Mouse (Mus musculus): ENCODE results near the gene Bin2. TPM values are rescaled to one million over a fixed set of nuclear protein-coding genes. Genes with fewer than 3 reads are reported as not detected.
"Not testable (repeated sequence)": the region's sequence is repeated elsewhere in the genome, so short reads cannot be mapped to it uniquely, and the experiment has no call there.

Bin2 gene
- polyA plus RNA-seq, 1 experiment from 2014 or later: 6.3 TPM

- Histone ChIP-seq H3K9me3 (replicated peaks; ENCODE audit: control insufficient read depth, low read length) (no peaks in the 10 kb centered on the region), H3K36me3 (ENCODE audit: control insufficient read depth, insufficient read depth, low read length) (peaks cover 7% of the 10 kb centered on the region; the same call in 1 of the 2 replicates), H3K4me3 (replicated peaks; ENCODE audit: low read length) (no peak overlapping the region), H3K4me1 (ENCODE audit: control insufficient read depth, insufficient read depth, low read length) (peaks cover 7% of the 10 kb centered on the region), H3K27me3 (ENCODE audit: control insufficient read depth, insufficient read depth, low read length) (no peaks in the 10 kb centered on the region), H3K4me2 (ENCODE audit: low read depth, low read length) (no peak overlapping the region), H3K9ac (ENCODE audit: low read length) (no peak overlapping the region), H3K27ac (ENCODE audit: low read length) (no peak overlapping the region)
- no peak for ATAC-seq (ENCODE audit: insufficient read depth, low FRiP score)
- 89% methylated on average over 3 of the region's 3 CpGs for WGBS
Measured at GRCm38 (mm10) chr15:100624435-100624834, 44.9 kb downstream of the Bin2 start.

- H3K9ac ChIP-seq (ENCODE audit: low read length): no peak overlapping the region
- no peaks in the 10 kb centered on the region for H3K9me3 ChIP-seq (replicated peaks; ENCODE audit: control insufficient read depth, low read length)
- no peak for ATAC-seq (ENCODE audit: insufficient read depth, low FRiP score)
- H3K36me3 ChIP-seq (ENCODE audit: control insufficient read depth, insufficient read depth, low read length): peaks cover 9% of the 10 kb centered on the region; the same call in 1 of the 2 replicates
- WGBS: 86% methylated on average over 9 of the region's 9 CpGs
- no peak overlapping the region for H3K4me2 ChIP-seq (ENCODE audit: low read depth, low read length)
- no peak overlapping the region for H3K27ac ChIP-seq (ENCODE audit: low read length)
- no peaks in the 10 kb centered on the region for H3K27me3 ChIP-seq (ENCODE audit: control insufficient read depth, insufficient read depth, low read length)
- H3K4me1 ChIP-seq (ENCODE audit: control insufficient read depth, insufficient read depth, low read length): peaks cover 7% of the 10 kb centered on the region
- H3K4me3 ChIP-seq (replicated peaks; ENCODE audit: low read length): no peak overlapping the region
Measured at GRCm38 (mm10) chr15:100623754-100624153, 45.6 kb downstream of the Bin2 start.

- no peak for ATAC-seq (ENCODE audit: insufficient read depth, low FRiP score)
- H3K4me1 ChIP-seq (ENCODE audit: control insufficient read depth, insufficient read depth, low read length): no peaks in the 10 kb centered on the region
- H3K9ac ChIP-seq (ENCODE audit: low read length): no peak overlapping the region
- no peak overlapping the region for H3K4me2 ChIP-seq (ENCODE audit: low read depth, low read length)
- no peaks in the 10 kb centered on the region for H3K9me3 ChIP-seq (replicated peaks; ENCODE audit: control insufficient read depth, low read length)
- H3K36me3 ChIP-seq (ENCODE audit: control insufficient read depth, insufficient read depth, low read length): peaks cover 16% of the 10 kb centered on the region; the same call in 1 of the 2 replicates
- H3K4me3 ChIP-seq (replicated peaks; ENCODE audit: low read length): no peak overlapping the region
- no peaks in the 10 kb centered on the region for H3K27me3 ChIP-seq (ENCODE audit: control insufficient read depth, insufficient read depth, low read length)
- H3K27ac ChIP-seq (ENCODE audit: low read length): 0 out of 2 replicates have a peak overlapping the region, but pooled peaks have one; percentile 23
- WGBS: 75% methylated on average over 7 of the region's 7 CpGs
Measured at GRCm38 (mm10) chr15:100622164-100622563, 47.2 kb downstream of the Bin2 start.

- not testable (repeated sequence) for H3K9ac ChIP-seq (ENCODE audit: low read length); ATAC-seq (ENCODE audit: insufficient read depth, low FRiP score); H3K4me1 ChIP-seq (ENCODE audit: control insufficient read depth, insufficient read depth, low read length); H3K9me3 ChIP-seq (replicated peaks; ENCODE audit: control insufficient read depth, low read length); H3K27me3 ChIP-seq (ENCODE audit: control insufficient read depth, insufficient read depth, low read length); H3K4me2 ChIP-seq (ENCODE audit: low read depth, low read length); H3K4me3 ChIP-seq (replicated peaks; ENCODE audit: low read length)
- peak overlapping the region; percentile 23; the same call in 1 of the 2 replicates for H3K27ac ChIP-seq (ENCODE audit: low read length)
- H3K36me3 ChIP-seq (ENCODE audit: control insufficient read depth, insufficient read depth, low read length): peaks cover 16% of the 10 kb centered on the region; the same call in 1 of the 2 replicates
- 62% methylated on average over 9 of the region's 9 CpGs for WGBS
Measured at GRCm38 (mm10) chr15:100621671-100622070, 47.7 kb downstream of the Bin2 start.

- no peak overlapping the region for H3K4me3 ChIP-seq (replicated peaks; ENCODE audit: low read length)
- ATAC-seq (ENCODE audit: insufficient read depth, low FRiP score): no peak
- H3K9me3 ChIP-seq (replicated peaks; ENCODE audit: control insufficient read depth, low read length): no peaks in the 10 kb centered on the region
- H3K4me2 ChIP-seq (ENCODE audit: low read depth, low read length): no peak overlapping the region
- no peak overlapping the region for H3K27ac ChIP-seq (ENCODE audit: low read length)
- 82% methylated on average over 7 of the region's 7 CpGs for WGBS
- H3K27me3 ChIP-seq (ENCODE audit: control insufficient read depth, insufficient read depth, low read length): no peaks in the 10 kb centered on the region
- peaks cover 13% of the 10 kb centered on the region for H3K4me1 ChIP-seq (ENCODE audit: control insufficient read depth, insufficient read depth, low read length)
- peaks cover 13% of the 10 kb centered on the region; the same call in 1 of the 2 replicates for H3K36me3 ChIP-seq (ENCODE audit: control insufficient read depth, insufficient read depth, low read length)
- no peak overlapping the region for H3K9ac ChIP-seq (ENCODE audit: low read length)
Measured at GRCm38 (mm10) chr15:100619200-100619599, 50.2 kb downstream of the Bin2 start.

GRCm38 (mm10) chr15:100616221-100616620 lies 53.1 kb downstream of the Bin2 start:
- WGBS: under 1% methylated on average over 19 of the region's 19 CpGs
- peak overlapping the region; percentile 100 for H3K27ac ChIP-seq (ENCODE audit: low read length)
- peaks cover 14% of the 10 kb centered on the region for H3K4me1 ChIP-seq (ENCODE audit: control insufficient read depth, insufficient read depth, low read length)
- H3K36me3 ChIP-seq (ENCODE audit: control insufficient read depth, insufficient read depth, low read length): peaks cover 13% of the 10 kb centered on the region; the same call in 1 of the 2 replicates
- H3K4me2 ChIP-seq (ENCODE audit: low read depth, low read length): peak overlapping the region; percentile 86
- H3K9me3 ChIP-seq (replicated peaks; ENCODE audit: control insufficient read depth, low read length): no peaks in the 10 kb centered on the region
- H3K27me3 ChIP-seq (ENCODE audit: control insufficient read depth, insufficient read depth, low read length): no peaks in the 10 kb centered on the region
- ATAC-seq (ENCODE audit: insufficient read depth, low FRiP score): no peak
- H3K4me3 ChIP-seq (replicated peaks; ENCODE audit: low read length): peak overlapping the region; percentile 89
- peak overlapping the region; percentile 97 for H3K9ac ChIP-seq (ENCODE audit: low read length)

- WGBS: under 1% methylated on average over 40 of the region's 43 CpGs
Measured at GRCm38 (mm10) chr15:100615825-100616220, 53.5 kb downstream of the Bin2 start.

GRCm38 (mm10) chr15:100614996-100615824 lies 54.1 kb downstream of the Bin2 start, which contains the start of gene Dazap2:
Dazap2 (plus strand) TSS chr15:100615349.
- H3K4me1 ChIP-seq (ENCODE audit: control insufficient read depth, insufficient read depth, low read length): peaks cover 14% of the 10 kb centered on the region
- H3K4me3 ChIP-seq (replicated peaks; ENCODE audit: low read length): peak within 1 kb of the TSS; percentile 89
- ATAC-seq (ENCODE audit: insufficient read depth, low FRiP score): peak; percentile 88
- peak within 1 kb of the TSS; percentile 97 for H3K9ac ChIP-seq (ENCODE audit: low read length)
- H3K9me3 ChIP-seq (replicated peaks; ENCODE audit: control insufficient read depth, low read length): no peaks in the 10 kb centered on the region
- H3K4me2 ChIP-seq (ENCODE audit: low read depth, low read length): peak within 1 kb of the TSS; percentile 86
- under 1% methylated on average over 91 of the region's 99 CpGs for WGBS
- H3K27ac ChIP-seq (ENCODE audit: low read length): peak within 1 kb of the TSS; percentile 100
- H3K36me3 ChIP-seq (ENCODE audit: control insufficient read depth, insufficient read depth, low read length): peaks cover 12% of the 10 kb centered on the region; the same call in 1 of the 2 replicates
- no peaks in the 10 kb centered on the region for H3K27me3 ChIP-seq (ENCODE audit: control insufficient read depth, insufficient read depth, low read length)

More at GRCm38 (mm10) chr15:100615825-100616220, 53.5 kb downstream of the Bin2 start:
- peak overlapping the region; percentile 89 for H3K4me3 ChIP-seq (replicated peaks; ENCODE audit: low read length)
- H3K36me3 ChIP-seq (ENCODE audit: control insufficient read depth, insufficient read depth, low read length): peaks cover 13% of the 10 kb centered on the region; the same call in 1 of the 2 replicates
- no peaks in the 10 kb centered on the region for H3K27me3 ChIP-seq (ENCODE audit: control insufficient read depth, insufficient read depth, low read length)
- peaks cover 14% of the 10 kb centered on the region for H3K4me1 ChIP-seq (ENCODE audit: control insufficient read depth, insufficient read depth, low read length)
- peak overlapping the region; percentile 86 for H3K4me2 ChIP-seq (ENCODE audit: low read depth, low read length)
- peak overlapping the region; percentile 100 for H3K27ac ChIP-seq (ENCODE audit: low read length)
- no peaks in the 10 kb centered on the region for H3K9me3 ChIP-seq (replicated peaks; ENCODE audit: control insufficient read depth, low read length)
- peak overlapping the region; percentile 97 for H3K9ac ChIP-seq (ENCODE audit: low read length)
- peak; percentile 83 for ATAC-seq (ENCODE audit: insufficient read depth, low FRiP score)
